Mouse (Mus musculus): ENCODE measurements around the gene Sbno2.

DNA sequence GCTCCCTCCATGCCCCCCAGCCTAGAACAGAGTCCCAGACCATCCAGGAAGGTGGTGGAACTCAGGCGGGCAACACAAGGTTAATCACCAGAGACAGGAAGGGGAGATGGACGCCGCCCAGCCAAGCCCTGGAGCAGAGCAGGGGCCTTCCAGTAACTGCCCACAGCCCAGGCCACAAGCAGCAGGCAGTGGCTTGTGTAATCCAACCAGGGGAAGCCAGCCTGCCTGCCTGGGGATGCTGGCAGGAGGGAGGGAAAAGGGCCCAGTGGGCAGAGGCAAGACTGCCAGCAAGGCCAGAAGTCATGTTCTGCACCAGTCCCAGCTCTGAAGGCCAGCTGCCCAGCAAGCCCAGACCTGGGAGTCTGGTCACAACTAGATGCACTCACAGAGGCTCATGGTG, 18.5 kb downstream of the Sbno2 start:
- TF ChIP-seq POLR2A (IDR thresholded peaks at IDR 0.05; ENCODE audit: insufficient read depth, low read length) = no peak
- TF ChIP-seq CTCF (IDR thresholded peaks at IDR 0.05; ENCODE audit: low read depth, low read length) = no peak
- no peak for TF ChIP-seq EP300 (IDR thresholded peaks at IDR 0.05; ENCODE audit: insufficient read depth, low read depth, low read length)
